Mouse (Mus musculus) splenic B cell, adult 2 months (primary cell): ENCODE measurements around the gene Mybl2.
A peak's percentile ranks its signal among the peaks of the same experiment; 100 is the strongest.

Experiments used
- DNase-seq: peaks from one replicate; pipeline ENCODE4 v3.0.0-alpha.2; 2011; ENCODE audit warnings: low read depth, low spot score
- H3K27me3 ChIP-seq: 2 replicates; pipeline ENCODE4 v1.6.1; 2012; ENCODE audit warnings: mild to moderate bottlenecking, low read length, moderate library complexity, mixed read lengths; ENCODE audit not compliant: control insufficient read depth, poor library complexity, insufficient read depth, severe bottlenecking
- H3K36me3 ChIP-seq: 2 replicates; pipeline ENCODE4 v1.6.1; 2012; ENCODE audit warnings: mild to moderate bottlenecking, low read length, moderate library complexity, mixed read lengths; ENCODE audit not compliant: control insufficient read depth, poor library complexity, insufficient read depth, severe bottlenecking

Gene Mybl2

DNA sequence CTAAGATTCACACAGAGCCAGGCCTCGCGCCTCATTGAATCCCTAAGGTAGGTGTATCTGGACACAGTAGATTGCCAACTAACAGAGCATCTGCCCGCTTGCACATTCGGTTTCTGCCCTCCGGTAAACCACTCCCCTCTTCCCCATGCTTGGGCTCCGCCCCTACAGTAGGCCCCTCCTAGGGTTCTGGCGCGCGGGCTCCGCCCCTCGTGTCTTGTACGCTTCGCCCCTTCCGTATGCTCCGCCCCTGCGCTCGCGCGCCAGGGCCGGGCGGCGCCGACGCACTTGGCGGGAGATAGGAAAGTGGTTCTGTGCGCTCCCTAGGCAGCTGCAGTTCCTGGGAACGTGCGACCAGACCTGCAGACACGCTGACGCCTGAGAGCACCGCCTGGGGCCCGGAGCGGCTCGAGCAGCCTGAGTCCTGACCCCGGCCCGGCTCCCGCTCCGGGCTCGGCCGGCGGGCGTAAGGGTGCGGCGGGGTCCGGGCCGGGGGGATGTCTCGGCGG lies at the start of gene Mybl2:
Gene Mybl2 (plus strand): TSS at position 353 of the 506 bp plus-strand sequence.
- Histone ChIP-seq H3K36me3 (no peaks in the 10 kb centered on the region), H3K27me3 (no peaks in the 10 kb centered on the region)
- peak; percentile 96 for DNase-seq

DNA sequence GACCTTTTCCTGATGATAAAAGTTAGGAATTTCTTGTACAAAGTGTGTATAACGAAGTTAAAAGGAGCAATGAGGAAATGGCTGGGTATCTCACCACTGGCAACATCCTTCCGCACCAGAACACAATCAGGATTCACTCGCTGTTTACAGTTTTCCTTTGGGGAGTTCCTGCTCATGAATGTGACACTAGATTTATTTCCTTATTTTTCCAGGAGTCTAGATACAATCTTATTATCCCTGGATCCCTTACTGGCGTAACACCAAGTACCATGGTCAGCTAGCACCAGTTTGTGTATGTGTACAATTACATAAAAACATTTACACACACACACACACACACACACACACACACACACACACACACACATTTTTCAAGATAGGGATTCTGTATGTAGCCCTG lies 47.2 kb upstream of the Mybl2 start:
- H3K27me3 ChIP-seq = no peaks in the 10 kb centered on the region
- DNase-seq = no peak
- H3K36me3 ChIP-seq = no peaks in the 10 kb centered on the region

DNA sequence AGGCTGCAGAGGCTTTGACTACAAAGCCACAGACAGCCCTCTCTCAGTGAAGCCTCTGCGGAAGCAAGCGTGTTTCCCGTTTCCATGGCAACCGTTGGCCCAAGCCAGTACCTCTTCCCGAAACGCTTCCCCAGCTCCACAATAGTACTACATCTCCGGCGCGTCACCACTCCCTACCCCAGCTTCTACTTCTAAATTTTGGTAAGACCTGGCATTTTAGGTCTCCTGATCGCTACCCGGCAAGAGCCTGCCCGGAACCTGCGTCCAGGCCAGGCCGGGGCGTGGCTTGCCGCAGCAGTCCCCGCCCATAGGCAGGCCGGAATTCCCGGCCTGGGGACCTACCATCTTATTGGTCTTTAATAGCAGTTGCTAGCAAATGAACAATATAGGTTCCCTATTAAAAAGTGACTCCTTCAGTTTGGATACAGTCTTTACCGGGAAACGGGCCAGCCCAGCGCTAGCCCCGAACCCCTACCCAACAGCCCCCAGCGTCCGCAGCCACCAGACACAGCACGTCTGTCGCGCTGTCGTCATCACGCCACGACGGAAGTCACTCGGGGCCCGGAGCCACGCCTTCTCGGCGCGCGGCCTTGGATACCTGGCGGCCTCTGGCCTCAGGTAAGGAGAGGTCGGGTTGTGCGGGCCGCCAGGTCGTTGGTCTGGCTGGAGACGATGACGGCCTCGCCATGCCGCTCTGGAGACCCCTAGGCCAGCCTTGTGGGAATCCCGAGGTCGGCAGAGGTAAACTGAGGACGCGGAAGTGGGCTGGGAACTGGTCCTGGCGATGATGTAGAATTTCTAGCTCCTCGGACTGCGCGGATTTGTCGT lies 37.4 kb upstream of the Mybl2 start, which contains the start of gene Ift52:
Gene Ift52 (plus strand): TSS at position 439 of the 828 bp plus-strand sequence.
- Histone ChIP-seq H3K27me3 (no peaks in the 10 kb centered on the region), H3K36me3 (no peaks in the 10 kb centered on the region)
- peak; percentile 92 for DNase-seq

- Histone ChIP-seq H3K27me3 (no peaks in the 10 kb centered on the region), H3K36me3 (peaks cover 15% of the 10 kb centered on the region)
- no peak for DNase-seq
These were observed 23.2 kb upstream of the Mybl2 start for GRCm38 (mm10) chr2:163031289-163031688.

DNA sequence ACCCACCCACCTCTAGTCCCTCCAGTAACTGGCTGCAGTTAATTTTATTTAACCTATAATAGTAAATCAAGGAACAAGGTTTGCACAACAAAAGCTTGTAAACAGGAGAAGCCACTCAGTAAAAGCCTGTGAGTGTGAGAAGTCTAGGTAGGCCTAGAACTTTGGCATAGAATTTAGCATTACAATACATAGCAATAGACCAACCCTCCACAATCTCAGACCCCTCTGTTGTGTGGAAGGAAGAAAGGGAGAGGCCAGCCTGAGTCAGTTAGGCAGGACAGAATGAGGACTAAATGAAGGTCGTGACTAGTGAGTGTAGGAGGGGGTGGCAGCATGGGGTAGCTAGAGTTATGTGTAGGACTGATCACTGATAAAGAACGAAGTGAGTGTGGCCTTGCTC lies 22.7 kb upstream of the Mybl2 start:
- no peak for DNase-seq
- Histone ChIP-seq H3K36me3 (peaks cover 15% of the 10 kb centered on the region), H3K27me3 (no peaks in the 10 kb centered on the region)

GRCm38 (mm10) chr2:163032622-163033021 lies 21.9 kb upstream of the Mybl2 start:
- no peaks in the 10 kb centered on the region for H3K27me3 ChIP-seq
- peaks cover 17% of the 10 kb centered on the region for H3K36me3 ChIP-seq
- DNase-seq = no peak

DNA sequence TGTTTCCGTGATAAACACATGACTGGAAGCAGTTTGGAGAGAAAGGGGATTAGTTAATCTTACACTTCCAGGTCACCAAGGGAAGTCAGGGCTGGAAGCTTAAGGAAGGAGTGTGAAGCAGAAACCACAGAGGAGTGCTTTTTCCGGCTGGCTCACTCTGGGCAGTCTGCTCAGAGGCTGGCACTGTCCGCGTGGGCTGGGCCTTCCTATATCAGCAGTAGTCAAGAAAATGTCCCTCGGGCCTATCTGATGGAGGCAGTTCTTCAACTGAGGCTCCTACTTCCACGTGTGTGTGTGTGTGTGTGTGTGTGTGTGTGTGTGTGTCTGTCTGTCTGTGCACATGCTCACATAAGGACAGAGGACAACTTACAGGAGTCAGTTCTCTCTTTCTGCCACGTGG lies 14.5 kb upstream of the Mybl2 start:
- Histone ChIP-seq H3K36me3 (peaks cover 15% of the 10 kb centered on the region), H3K27me3 (no peaks in the 10 kb centered on the region)
- no peak for DNase-seq

DNA sequence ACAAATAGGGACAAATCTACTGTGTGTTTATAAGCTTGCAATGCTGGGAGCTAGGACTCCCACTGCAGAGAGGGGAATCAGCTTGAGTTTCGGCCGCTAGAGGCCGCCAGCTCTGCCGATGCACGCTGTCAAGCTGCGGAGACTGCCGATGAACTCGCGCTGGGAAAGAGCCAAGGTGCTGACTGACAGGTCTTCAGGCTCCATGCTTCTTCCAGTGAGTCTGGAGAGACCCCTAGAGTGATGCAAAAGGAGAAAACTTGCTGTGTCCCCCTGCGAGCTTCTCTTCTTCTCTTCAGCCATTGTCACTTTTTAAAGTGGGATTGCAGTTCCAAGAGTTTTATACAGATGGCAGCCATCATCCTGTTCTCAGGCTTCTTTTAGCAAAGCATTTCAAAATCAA lies 6.4 kb upstream of the Mybl2 start:
- DNase-seq = peak; percentile 67
- Histone ChIP-seq H3K27me3 (no peaks in the 10 kb centered on the region), H3K36me3 (peaks cover 11% of the 10 kb centered on the region)

DNA sequence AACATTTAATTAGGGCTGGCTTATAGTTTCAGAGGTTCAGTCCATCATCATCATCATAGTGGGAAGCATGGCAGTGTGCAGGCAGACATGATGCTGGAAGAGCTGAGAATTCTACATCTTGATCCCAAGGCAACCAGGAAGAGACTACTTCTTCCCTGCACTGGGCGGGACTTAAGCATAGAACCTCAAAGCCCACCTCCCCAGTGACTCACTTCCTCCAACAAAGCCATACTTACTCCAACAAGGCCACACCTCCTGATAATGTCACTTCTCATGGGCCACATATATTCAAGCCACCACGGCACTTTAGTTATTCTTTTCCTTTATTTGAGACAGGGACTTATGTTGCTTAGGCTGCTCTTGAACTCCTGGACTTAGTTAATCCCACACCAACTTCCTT lies 5.4 kb upstream of the Mybl2 start:
- no peak for DNase-seq
- H3K27me3 ChIP-seq = no peaks in the 10 kb centered on the region
- H3K36me3 ChIP-seq = peaks cover 9% of the 10 kb centered on the region

DNA sequence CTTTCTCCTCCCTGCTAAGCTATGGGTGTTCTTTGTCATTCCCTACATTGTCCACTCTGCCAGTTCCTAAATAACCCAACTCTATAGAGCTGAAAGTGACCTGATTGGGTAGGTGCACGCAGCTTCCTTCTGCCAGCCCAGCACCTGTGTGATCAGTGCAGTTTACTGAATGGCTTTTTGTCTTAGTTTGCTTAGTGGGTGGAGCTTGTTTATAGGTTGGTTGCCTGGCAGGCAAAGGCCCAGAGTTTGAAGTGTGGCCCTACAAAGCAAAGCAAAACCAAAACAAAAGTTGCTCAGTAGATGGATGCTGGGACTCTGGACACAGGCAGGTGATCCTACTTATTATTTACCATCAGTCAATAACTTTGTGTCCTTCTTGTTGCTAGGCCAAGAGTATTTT lies 2.8 kb upstream of the Mybl2 start:
- DNase-seq = no peak
- no peaks in the 10 kb centered on the region for H3K27me3 ChIP-seq

DNA sequence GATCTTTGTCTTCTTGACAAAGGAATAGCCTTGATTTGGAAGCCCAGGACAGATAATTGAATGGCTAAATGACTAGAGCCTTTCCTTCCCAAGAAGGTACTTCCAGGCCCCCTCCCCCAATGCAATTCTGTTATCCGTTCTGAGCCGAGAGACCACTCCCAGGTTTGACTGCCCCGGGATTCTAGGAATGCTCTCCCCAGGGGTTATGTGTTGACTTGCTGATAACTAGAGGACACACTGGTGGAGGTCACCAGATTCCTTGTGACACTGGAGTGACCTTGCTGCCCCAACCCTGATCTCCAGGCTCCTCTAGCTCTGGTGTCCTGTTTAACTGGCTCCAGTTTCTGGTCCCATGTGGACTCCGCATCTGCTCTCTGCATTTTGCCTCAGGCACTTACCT lies 2.4 kb upstream of the Mybl2 start:
- H3K36me3 ChIP-seq = no peaks in the 10 kb centered on the region
- no peak for DNase-seq
- H3K27me3 ChIP-seq = no peaks in the 10 kb centered on the region

More for the DNA sequence above, 2.8 kb upstream of the Mybl2 start:
- H3K36me3 ChIP-seq = no peaks in the 10 kb centered on the region

DNA sequence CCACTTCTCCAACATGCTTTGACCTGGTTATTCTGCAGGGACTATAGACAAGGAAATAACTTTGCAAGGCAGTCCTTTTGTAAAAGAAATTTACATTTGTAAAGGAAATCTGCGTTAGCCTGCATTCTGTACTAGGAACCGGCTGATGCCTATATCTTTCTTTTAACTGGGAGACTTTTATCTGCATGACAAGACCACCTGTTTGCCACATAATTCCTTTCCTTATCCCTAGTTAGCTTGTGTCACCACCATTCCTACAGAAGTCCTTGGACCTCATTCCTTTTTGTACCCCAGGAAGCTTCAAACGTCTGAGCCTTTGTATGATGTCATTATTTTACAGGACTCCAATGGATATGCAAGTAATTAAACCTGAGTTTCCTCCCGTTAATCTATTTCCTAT lies 1.7 kb upstream of the Mybl2 start:
- H3K36me3 ChIP-seq = no peaks in the 10 kb centered on the region
- no peak for DNase-seq
- no peaks in the 10 kb centered on the region for H3K27me3 ChIP-seq

- DNase-seq = peak; percentile 36
- H3K27me3 ChIP-seq = no peaks in the 10 kb centered on the region
- H3K36me3 ChIP-seq = no peaks in the 10 kb centered on the region
These were observed 506 bp downstream of the Mybl2 start for GRCm38 (mm10) chr2:163054891-163055494.

DNA sequence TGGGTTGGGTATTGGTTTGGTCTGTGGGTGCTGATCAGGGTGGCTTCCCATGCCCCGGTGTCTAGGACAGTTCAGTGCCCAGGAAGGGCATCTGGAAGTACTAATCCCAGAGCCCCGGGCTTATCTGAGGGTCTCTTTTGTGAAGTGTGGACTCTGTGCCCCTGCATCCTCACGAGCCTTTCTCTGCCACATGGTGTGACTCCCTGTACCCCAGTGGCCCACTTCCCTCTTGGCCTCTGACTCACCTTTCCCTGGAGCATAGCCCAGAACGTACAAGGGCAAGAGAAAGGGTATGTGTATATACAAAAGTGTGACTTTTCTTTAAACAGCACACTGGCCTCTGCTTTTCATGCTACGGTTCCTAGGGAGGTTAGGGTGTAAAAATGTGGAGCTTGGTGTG lies 1.2 kb downstream of the Mybl2 start:
- H3K36me3 ChIP-seq = no peaks in the 10 kb centered on the region
- no peak for DNase-seq
- H3K27me3 ChIP-seq = no peaks in the 10 kb centered on the region

DNA sequence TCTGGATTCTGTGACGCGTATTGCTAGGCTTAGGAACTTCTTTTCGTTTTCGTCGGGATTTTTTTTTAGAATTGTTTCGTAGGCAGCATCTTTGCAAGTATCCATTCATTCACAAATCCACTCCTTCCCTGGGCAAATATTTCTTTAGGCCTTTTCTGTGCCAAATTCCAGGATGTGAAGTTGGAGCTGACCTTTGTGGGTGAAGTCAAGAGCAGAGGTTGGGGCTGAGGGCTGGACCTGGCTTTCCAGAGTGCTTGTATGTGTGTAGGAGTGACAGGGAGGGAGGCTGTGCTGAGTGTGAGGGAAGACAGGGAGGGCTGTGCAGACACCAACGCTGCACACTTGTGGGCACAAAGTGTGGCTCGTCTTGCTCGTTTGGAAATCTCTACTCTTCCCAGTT lies 2.1 kb downstream of the Mybl2 start:
- Histone ChIP-seq H3K27me3 (no peaks in the 10 kb centered on the region), H3K36me3 (no peaks in the 10 kb centered on the region)
- no peak for DNase-seq
